Mouse (Mus musculus) cerebellum, postnatal 4 days (tissue): ENCODE data around the gene Ghdc.

Source experiments
- DNase-seq, 2 experiments: peaks; one replicate each; pipeline ENCODE4 v3.0.0; 2022; ENCODE audit warnings: low spot score in 2 of 2, mixed read lengths in 1 of 2

The Ghdc gene

GRCm38 (mm10) chr11:100718866-100719265, 51.9 kb downstream of the Ghdc start:
- DNase-seq = no peak

GRCm38 (mm10) chr11:100718462-100718861, 52.3 kb downstream of the Ghdc start:
- no peak for DNase-seq

GRCm38 (mm10) chr11:100716649-100717048, 54.1 kb downstream of the Ghdc start:
- DNase-seq = no peak
